Mouse (Mus musculus): Measurements from ENCODE around the gene Itgb2.

DNA sequence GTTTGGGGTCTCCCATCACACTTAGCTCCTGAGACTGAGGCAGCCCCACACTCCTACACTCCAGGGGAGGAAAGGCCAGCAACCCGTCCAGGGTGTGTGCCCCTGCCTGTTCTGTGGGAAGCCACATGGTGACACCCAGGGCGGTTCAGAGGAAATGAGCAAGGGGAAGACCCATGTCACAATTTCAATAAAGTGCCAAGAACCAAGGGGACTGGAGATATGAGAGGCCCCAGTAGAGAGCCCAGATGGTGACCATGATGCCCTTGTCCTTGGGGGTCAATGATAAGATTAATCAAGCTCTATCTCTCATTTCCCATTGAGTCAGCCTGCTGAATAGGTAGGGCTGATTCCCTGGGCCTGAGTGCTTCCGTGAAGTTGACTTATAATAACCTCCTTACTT is 10.9 kb upstream of the Itgb2 start:
- TF ChIP-seq CTCF (IDR thresholded peaks at IDR 0.05; ENCODE audit: extremely low read depth, insufficient read depth, insufficient read length, insufficient replicate concordance), result no peak
- no peak for TF ChIP-seq POLR2A (IDR thresholded peaks at IDR 0.05; ENCODE audit: low read depth, low read length)

All from spleen, adult 2 months (tissue).